Mouse (Mus musculus) G1E-ER4 (cell line): Measurements from ENCODE around the gene Ogfr. TPM values are rescaled to one million over a fixed set of nuclear protein-coding genes. Genes with fewer than 3 reads are reported as not detected.

Experiments
- GATA1 ChIP-seq: IDR thresholded peaks from one replicate; pipeline ENCODE4 v1.8.0; 2012; ENCODE audit warnings: low read length, inconsistent platforms
- polyA plus RNA-seq: library from polyadenylated mRNA; stranded (reverse); fragments of >175 nt; gene quantifications from 2 replicates; pipeline ENCODE4 v1.2.3, GENCODE M21; 2012

Gene Ogfr
- 142 and 171 TPM in 2 replicates for polyA plus RNA-seq

DNA sequence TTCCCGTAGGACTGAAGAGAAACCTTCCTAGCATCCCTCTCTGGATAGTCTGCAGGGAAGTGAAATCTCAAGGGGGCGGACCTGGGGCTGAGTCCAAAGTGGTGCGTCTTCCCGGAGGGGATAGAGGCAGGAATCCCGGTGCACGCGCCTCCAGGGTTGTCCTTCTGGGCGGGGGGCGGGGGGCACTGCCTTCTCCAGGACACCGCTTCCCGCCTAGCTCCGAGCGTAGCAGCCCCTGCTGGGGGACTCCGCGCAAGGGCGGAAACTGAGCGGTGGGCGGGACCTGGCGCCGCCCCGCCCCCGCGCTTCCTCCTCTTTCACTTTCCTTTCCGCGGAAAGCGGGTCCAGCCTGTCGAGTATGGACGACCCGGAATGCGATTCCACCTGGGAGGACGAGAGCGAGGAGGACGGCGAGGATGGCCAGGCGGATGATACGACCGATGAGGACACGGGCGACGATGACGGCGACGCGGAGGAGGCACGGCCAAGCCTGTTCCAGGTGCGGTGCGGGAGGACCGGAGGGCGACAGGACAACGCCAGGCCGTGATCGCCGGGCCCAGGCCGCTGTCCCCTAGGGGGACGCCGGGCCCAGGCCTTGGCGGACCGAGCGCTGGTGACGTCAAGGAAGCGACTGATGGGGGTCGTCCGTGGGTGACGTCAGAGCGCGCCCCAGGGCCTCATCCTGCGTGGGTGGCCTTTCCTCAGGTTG lies at the start of gene Ogfr:
Gene Ogfr, plus strand, starts transcription at position 123 of the 709 bp plus-strand sequence.
- no peak for TF ChIP-seq GATA1

DNA sequence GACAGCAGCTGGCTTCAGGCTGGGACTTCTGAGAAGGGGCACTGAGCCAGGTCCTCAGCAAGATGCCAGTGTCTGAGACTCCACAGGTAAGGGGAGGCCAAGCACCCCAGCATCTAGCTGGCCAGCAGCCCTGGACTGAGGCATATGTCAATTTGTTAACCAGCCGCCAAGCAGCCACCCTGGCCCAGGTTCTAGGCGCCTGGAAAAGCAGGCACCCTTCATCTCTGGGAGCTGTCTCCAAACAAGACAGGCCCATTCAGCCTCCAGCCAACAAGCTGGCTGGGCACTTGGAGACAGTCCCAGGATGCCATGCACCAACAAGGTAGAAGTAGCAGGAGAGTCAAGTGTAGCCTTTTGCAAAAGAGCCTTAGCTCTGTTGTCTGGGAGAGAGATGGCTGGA lies 45.4 kb upstream of the Ogfr start:
- TF ChIP-seq GATA1, result no peak

DNA sequence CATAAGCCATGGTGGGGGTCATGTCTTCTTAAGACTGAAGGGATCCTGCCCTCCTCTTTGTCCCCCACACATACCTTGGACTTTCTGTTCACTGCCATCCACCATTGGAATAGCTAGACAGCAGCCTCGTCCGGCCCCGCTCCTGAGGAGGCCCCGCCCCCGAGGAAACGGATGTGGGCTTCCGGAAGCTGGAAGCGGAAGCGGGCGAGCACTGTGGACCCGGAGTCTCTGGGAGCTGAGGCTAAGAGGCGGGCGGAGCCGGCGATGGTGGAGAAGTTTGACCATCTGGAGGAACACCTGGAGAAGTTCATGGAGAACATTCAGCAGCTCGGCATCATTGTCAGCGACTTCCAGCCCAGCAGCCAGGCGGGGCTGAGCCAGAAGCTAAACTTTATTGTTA lies 44.0 kb upstream of the Ogfr start:
- no peak for TF ChIP-seq GATA1

DNA sequence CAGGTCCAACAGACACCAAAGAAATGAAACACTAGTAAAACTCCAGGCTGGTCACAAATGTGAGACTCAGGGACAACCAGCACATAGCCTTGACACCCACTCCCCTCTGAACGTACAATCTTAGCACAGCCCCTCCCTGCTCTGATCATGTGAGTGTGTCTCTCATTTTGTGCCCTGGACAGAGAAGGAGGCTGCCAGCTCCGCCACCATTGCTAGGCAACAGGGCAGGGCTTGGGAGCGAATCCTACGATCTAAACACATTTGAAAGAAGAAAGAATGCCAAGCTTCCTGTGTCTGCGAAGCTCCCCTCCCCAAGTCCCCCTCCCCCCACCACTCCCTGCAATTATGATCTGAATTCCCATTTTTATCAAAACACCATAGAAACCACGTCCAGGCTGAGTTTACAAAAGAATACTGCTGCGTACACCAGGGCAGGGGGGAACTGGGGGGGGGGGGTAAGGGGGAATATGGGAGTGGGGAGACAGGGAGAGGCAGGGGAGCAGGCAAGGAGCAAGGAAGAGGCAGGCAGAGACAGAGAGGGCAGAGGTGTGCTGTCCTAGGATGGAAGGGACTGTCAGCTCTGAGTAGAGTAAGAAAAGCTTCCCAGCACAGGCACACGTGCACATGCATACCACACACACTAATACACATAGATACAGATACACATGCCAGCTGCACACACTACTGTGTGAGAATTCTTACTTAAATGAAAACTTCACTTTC lies 41.5 kb upstream of the Ogfr start:
- no peak for TF ChIP-seq GATA1

DNA sequence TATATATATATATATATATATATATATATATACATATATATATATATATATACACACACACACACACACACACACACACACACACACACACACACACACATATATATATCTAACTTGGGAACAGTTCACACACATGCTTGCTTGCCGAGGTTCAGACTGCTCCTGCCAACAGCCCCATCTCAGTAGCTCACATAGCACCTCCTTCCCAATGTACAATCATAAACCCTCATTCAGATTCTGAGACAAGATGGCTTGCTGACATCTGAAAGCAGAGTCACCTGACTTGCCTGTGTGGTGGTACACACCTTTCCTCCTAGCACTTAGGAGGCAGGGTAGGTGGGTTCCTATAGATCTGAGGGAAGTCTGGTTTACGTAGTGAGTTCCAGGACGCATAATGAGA lies 36.7 kb upstream of the Ogfr start:
- TF ChIP-seq GATA1, result no peak

DNA sequence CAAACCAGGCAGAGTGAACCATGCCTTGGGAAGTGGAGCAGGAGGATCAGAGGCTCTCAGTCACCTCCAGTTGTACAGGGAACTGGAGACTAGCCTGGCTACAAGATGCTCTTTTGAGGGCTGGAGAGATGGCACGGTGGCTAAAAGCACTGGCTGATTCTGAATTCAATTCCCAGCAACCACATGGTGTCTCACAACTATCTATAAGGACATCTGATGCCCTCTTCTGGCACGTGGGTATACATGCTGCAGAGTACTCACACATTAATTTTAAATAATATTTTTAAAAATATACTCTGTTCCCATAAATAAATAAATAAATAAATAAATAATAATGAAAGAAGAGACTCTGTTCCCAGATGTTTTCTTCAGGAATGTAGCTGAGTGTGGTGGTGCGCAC lies 33.8 kb upstream of the Ogfr start:
- TF ChIP-seq GATA1, result no peak

DNA sequence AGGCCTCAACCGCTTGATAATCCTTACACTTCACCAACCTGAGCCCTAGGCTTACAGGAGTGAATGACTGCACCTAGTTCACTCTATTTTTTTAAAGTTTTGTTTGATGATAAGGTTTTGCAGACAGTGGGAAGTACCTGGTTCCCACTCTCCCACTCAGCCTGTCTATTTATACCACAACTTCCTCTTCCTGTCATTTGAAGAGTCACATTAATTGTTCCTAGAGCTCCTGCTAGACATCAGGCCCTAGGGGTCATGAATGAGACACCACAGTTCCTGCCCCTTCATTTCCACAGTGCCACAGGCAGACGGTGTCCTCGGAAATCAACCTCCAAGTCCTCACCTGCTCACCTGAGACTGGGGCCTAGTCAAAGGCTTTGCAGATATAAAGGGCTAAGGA lies 32.6 kb upstream of the Ogfr start:
- no peak for TF ChIP-seq GATA1

DNA sequence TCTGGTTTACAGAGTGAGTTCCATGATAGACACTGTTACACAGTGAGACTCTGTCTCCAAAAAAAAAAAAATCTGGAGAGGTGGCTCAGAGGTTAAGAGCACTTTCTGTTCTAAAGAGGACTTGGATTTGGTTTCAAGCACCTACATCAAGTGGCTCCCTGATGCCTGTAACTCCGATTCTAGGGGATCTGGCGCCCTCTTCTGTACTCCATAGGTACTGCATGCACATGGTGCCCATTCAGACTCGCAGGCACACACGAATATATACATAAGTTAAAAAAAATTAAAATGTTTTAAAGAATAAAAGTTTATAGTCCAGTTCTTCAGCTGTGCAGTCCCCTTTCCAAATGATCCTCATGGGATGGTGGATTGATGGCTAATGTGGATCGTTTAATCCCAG lies 28.8 kb upstream of the Ogfr start:
- TF ChIP-seq GATA1, result no peak

DNA sequence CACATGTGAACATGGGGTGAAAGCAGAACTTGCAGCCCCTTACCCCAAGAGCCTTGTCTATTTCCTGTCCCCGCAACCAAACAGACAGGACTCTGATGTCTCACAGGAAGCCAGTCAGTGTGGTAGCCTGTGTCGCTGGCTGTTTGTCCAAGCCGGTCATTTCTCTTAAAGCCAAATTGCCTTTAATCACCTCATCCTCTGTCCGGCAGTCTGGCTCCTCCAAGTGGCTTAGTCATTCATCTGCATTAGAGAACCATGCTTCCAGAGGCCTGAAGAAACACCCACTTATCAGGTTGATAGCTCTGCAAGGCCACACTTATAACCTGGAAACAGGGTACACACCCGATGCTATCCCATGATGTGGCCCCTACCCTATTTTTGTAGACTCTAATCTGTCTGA lies 26.9 kb upstream of the Ogfr start:
- TF ChIP-seq GATA1, result no peak

DNA sequence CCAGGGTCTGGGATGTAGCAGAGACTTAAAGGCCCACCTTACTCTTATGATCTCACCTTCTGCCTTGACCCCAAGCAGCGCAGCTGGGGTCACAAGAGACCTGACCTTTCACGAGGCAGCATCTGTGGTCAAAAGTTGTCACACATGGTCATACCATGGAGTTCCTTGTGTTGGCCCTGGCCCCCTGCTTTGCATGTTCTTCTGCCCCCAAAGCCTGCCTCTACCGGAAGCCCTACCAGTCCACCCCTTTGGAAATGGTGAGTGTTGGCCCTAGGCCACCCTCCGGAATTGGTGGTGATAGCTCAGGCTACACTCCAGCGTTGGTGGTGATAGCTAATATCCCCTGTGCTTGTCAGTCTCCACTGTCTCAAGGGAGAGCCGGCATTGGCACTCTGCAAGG lies 25.7 kb upstream of the Ogfr start:
- no peak for TF ChIP-seq GATA1

DNA sequence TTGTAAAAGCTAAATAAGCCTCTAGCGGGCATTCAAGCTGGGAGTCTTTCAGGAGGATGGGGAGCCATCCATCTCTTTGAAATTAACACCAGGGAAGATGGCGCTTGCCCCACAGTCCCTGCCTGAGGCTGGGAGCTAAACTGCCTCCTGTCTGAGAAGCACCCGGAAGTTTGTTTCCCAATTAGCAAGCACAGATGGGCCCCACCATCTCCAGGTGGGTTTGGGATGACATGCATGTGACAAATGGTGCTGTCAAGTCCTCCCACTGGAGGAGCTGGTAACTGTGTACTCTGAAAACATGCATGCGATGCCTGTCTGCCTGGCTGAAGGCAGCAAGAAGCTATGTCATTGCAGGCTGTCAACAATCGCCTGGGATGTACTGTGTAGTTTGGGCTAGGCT lies 25.2 kb upstream of the Ogfr start:
- TF ChIP-seq GATA1, result no peak

DNA sequence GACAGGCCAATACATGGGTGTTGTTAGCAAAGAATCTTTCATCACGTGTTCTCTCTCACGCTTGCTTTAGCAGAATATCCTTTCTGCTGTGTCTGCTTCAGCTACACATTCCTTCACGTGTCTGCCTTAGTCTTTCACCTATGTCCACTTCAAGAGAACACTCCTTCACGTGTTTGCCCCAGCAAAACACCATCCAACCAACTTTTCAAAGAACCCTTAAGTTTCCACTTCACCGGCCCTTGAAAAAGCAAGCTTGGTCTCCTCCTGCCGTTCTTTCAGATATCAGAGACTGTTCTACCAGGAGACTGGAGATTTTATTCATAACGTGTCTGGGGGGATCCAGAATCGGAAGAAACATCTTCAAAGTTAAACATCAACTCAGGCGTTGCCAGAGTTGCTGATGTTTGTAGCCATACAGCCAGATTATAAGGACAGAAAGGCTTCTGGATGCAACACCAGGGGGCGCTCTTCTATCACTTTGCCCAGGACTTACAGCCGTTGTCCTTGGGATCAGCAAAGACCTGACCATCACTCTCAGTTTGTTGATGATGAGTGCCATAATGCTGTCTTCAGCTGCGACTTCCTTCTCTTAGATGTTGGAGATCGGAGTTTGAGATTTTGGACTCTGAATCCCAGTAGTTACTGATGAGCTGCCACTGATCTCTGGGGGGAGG lies 22.7 kb upstream of the Ogfr start:
- TF ChIP-seq GATA1, result no peak

DNA sequence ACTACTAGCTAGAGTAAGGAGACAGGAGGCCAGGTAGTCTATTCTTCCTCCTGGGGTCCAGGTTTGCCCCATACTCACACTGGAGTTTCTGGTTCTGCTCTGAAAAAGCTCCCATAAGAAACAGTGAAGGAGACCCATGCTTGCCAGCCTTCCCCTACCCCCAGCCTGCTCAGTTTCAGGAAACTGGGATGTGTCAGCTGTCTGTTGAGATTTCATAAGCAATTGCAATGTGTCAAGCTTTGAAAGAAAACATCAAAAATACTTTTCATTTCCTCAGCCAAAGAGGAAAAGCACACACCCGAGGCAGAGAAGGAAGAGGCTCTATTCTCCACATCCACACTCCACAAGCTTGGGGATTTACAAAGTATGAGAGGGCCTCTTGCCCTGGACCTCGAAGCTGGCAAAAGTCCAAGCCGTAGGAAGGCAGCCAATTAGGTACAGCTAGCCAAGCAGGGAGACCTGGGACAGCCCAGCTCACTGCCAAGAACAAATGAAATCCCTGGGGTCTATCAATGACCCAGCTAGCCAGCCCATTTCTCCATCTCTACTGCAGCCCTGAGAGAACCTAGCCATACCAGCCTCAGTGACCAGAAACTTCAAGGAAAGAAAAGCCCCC lies 19.9 kb upstream of the Ogfr start:
- TF ChIP-seq GATA1, result no peak

DNA sequence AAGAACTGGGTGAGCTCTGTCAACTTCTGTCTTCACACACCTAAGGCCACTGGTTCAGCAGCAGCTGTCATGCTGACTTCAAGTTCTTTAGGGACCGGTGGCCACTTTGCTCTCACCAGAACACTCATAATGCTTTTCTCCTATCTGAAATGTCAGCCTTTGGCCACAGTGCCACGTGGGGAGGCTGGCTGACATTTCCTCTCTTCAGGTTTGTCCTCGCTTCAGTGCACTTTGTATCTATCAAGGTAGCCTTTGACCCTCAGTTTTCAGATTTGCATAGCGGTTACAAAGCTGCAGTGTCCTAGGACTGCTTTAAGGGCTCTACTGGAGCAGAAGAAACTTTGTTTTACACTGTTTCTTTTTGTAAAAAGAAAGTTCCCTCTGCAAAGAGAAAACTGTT lies 12.6 kb upstream of the Ogfr start:
- TF ChIP-seq GATA1, result no peak

DNA sequence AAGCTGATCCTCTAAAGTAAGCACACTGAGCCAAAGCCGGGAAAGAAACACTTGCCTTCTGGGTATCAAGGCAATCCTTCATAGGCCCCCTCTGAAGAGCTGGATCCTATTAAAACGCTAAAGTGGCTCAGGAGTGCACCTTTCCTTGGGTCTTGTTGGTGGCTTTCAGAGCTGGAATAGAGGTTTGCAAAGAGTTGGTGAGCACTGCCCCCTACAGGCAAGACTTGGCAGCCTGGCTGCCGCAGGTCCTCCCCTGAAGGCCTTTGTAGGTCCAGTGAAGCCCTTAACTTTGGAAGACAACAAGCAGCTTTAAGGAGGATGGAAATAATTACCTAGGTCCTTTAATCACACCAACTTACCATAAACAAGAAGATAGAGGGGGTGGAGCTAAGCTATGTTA lies 10.4 kb upstream of the Ogfr start:
- no peak for TF ChIP-seq GATA1

DNA sequence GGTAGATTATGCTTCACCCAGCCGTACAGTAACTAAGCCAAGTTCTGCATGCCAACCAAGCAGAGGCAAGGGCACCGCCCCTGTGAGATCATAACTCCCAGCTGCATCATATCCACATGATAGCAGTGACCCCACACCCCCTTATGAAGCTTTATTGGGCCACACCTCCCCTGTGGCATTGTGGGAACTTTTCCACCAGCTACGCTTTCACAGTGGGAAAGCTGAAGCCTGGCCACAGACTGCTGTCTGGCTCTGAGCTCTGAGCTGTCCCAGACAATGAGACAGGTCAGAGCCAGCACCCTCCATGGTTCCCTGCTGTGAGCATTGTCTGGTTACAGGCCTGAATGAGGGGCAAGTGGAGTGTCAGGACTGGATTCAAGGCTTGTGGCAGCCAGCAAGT lies 8.0 kb upstream of the Ogfr start, which contains the start of gene Mrgbp:
Gene Mrgbp, plus strand, starts transcription at position 303 of the 400 bp plus-strand sequence.
- TF ChIP-seq GATA1, result no peak
